Mouse (Mus musculus) neural tube, embryonic 13.5 days (tissue): ENCODE measurements at regions not wholly inside any gene's neighbourhood (a gene's known extent, or its start where the extent isn't known, plus 50 kb on each side); places are given as distances from the start of the nearest gene placed in this dataset.

Experiments
- ATAC-seq: fragments of 200-750 bp; cut with Nextera tagmentation; 2 replicates; pipeline ENCODE4 v1.8.0; 2017; ENCODE audit warnings: low read depth, mild to moderate bottlenecking, moderate TSS enrichment, moderate library complexity
- H3K27ac ChIP-seq: fragments of 300-500 bp; sonication (generic); replicated peaks from 2 replicates; pipeline ENCODE4 v1.5.1; 2015; ENCODE audit warnings: moderate library complexity, mild to moderate bottlenecking, inconsistent platforms
- H3K27me3 ChIP-seq: fragments of 300-500 bp; sonication (generic); 2 replicates; pipeline ENCODE4 v1.6.1; 2015; ENCODE audit warnings: mild to moderate bottlenecking, inconsistent platforms
- H3K36me3 ChIP-seq: fragments of 300-500 bp; sonication (generic); 2 replicates; pipeline ENCODE4 v1.6.1; 2015; ENCODE audit warnings: mild to moderate bottlenecking, inconsistent platforms
- H3K4me1 ChIP-seq: fragments of 300-500 bp; sonication (generic); replicated peaks from 2 replicates; pipeline ENCODE4 v1.6.1; 2015; ENCODE audit warnings: inconsistent platforms
- H3K4me2 ChIP-seq: fragments of 300-500 bp; sonication (generic); 2 replicates; pipeline ENCODE4 v1.6.1; 2015; ENCODE audit warnings: inconsistent platforms, mild to moderate bottlenecking, moderate library complexity
- H3K4me3 ChIP-seq: fragments of 300-500 bp; sonication (generic); 2 replicates; pipeline ENCODE4 v1.5.1; 2015; ENCODE audit warnings: mild to moderate bottlenecking, inconsistent platforms
- H3K9ac ChIP-seq: fragments of 300-500 bp; sonication (generic); 2 replicates; pipeline ENCODE4 v1.6.1; 2015; ENCODE audit warnings: moderate library complexity, mild to moderate bottlenecking, inconsistent platforms
- H3K9me3 ChIP-seq: fragments of 300-500 bp; sonication (generic); 2 replicates; pipeline ENCODE4 v1.6.1; 2016; ENCODE audit warnings: inconsistent platforms
- WGBS: fragments of 180-500 bp; shearing (Covaris S2); methylation state at CpG from one replicate; pipeline ENCODE4 v1.1.7; 2015; 5-methylcytosine and 5-hydroxymethylcytosine counted together

GRCm38 (mm10) chr2:101295678-101296368 is 328.7 kb upstream of the Rag2 start:
- H3K9me3 ChIP-seq = 0 out of 2 replicates have a peak, but pooled peaks cover 5% of the 10 kb centered on the region
- H3K36me3 ChIP-seq = no peaks in the 10 kb centered on the region
- H3K4me3 ChIP-seq = no peak overlapping the region
- ATAC-seq = no peak
- no peak overlapping the region for H3K4me2 ChIP-seq
- peaks cover 11% of the 10 kb centered on the region for H3K4me1 ChIP-seq
- H3K27me3 ChIP-seq = no peaks in the 10 kb centered on the region
- 40% methylated on average over 10 of the region's 10 CpGs for WGBS
- H3K9ac ChIP-seq = no peak overlapping the region; the same call in 1 of the 2 replicates
- peak overlapping the region; percentile 67; the same call in 1 of the 2 replicates for H3K27ac ChIP-seq

- no peak overlapping the region for H3K4me3 ChIP-seq
- 0 out of 2 replicates have a peak, but pooled peaks cover 5% of the 10 kb centered on the region for H3K9me3 ChIP-seq
- H3K9ac ChIP-seq = no peak overlapping the region
- 24% methylated on average over 3 of the region's 3 CpGs for WGBS
- H3K27me3 ChIP-seq = no peaks in the 10 kb centered on the region
- H3K4me2 ChIP-seq = no peak overlapping the region
- H3K36me3 ChIP-seq = no peaks in the 10 kb centered on the region
- peaks cover 11% of the 10 kb centered on the region for H3K4me1 ChIP-seq
- H3K27ac ChIP-seq = no peak overlapping the region
- ATAC-seq = no peak
These were observed 328.2 kb upstream of the Rag2 start for GRCm38 (mm10) chr2:101296369-101296682.

- H3K27ac ChIP-seq = 0 out of 2 replicates have a peak overlapping the region, but pooled peaks have one; percentile 49
- no peak for ATAC-seq
- H3K27me3 ChIP-seq = no peaks in the 10 kb centered on the region
- no peak overlapping the region for H3K9ac ChIP-seq
- H3K4me2 ChIP-seq = no peak overlapping the region
- no peak overlapping the region for H3K4me3 ChIP-seq
- H3K4me1 ChIP-seq = peaks cover 11% of the 10 kb centered on the region
- no peaks in the 10 kb centered on the region for H3K36me3 ChIP-seq
- 0 out of 2 replicates have a peak, but pooled peaks cover 5% of the 10 kb centered on the region for H3K9me3 ChIP-seq
These were observed 327.7 kb upstream of the Rag2 start for GRCm38 (mm10) chr2:101296778-101297177.

GRCm38 (mm10) chr2:101299126-101299525 is 325.4 kb upstream of the Rag2 start:
- 97% methylated on average over 2 of the region's 2 CpGs for WGBS
- Histone ChIP-seq H3K36me3 (no peaks in the 10 kb centered on the region), H3K4me1 (peaks cover 11% of the 10 kb centered on the region), H3K4me2 (no peak overlapping the region), H3K27me3 (no peaks in the 10 kb centered on the region), H3K9me3 (0 out of 2 replicates have a peak, but pooled peaks cover 5% of the 10 kb centered on the region), H3K27ac (no peak overlapping the region), H3K4me3 (no peak overlapping the region), H3K9ac (no peak overlapping the region)
- ATAC-seq = no peak

- H3K4me1 ChIP-seq = peaks cover 11% of the 10 kb centered on the region
- ATAC-seq = no peak
- H3K36me3 ChIP-seq = no peaks in the 10 kb centered on the region
- H3K4me2 ChIP-seq = no peak overlapping the region
- H3K4me3 ChIP-seq = no peak overlapping the region
- H3K27ac ChIP-seq = no peak overlapping the region
- 0 out of 2 replicates have a peak, but pooled peaks cover 5% of the 10 kb centered on the region for H3K9me3 ChIP-seq
- no peak overlapping the region for H3K9ac ChIP-seq
- H3K27me3 ChIP-seq = no peaks in the 10 kb centered on the region
These were observed 324.4 kb upstream of the Rag2 start for GRCm38 (mm10) chr2:101300106-101300505.

GRCm38 (mm10) chr2:101321286-101321914 is 303.1 kb upstream of the Rag2 start:
- no peak overlapping the region for H3K4me3 ChIP-seq

GRCm38 (mm10) chr2:101356709-101357108 is 267.8 kb upstream of the Rag2 start:
- 56% methylated on average over 1 of the region's 1 CpGs for WGBS
- Histone ChIP-seq H3K4me2 (no peak overlapping the region), H3K9me3 (no peaks in the 10 kb centered on the region), H3K36me3 (no peaks in the 10 kb centered on the region), H3K4me1 (no peaks in the 10 kb centered on the region), H3K27me3 (no peaks in the 10 kb centered on the region), H3K9ac (no peak overlapping the region), H3K27ac (no peak overlapping the region), H3K4me3 (no peak overlapping the region)
- no peak for ATAC-seq

More at GRCm38 (mm10) chr2:101321286-101321914, 303.1 kb upstream of the Rag2 start:
- WGBS = 63% methylated on average over 3 of the region's 3 CpGs
- H3K27me3 ChIP-seq = no peaks in the 10 kb centered on the region
- no peak overlapping the region for H3K9ac ChIP-seq
- H3K36me3 ChIP-seq = no peaks in the 10 kb centered on the region
- H3K4me2 ChIP-seq = no peak overlapping the region
- H3K27ac ChIP-seq = no peak overlapping the region
- ATAC-seq = no peak
- H3K9me3 ChIP-seq = no peaks in the 10 kb centered on the region
- no peaks in the 10 kb centered on the region; the same call in 1 of the 2 replicates for H3K4me1 ChIP-seq

- H3K4me3 ChIP-seq = no peak overlapping the region
- no peak overlapping the region for H3K27ac ChIP-seq
- WGBS = 35% methylated on average over 3 of the region's 3 CpGs
- H3K4me2 ChIP-seq = no peak overlapping the region
- H3K4me1 ChIP-seq = no peaks in the 10 kb centered on the region
- no peaks in the 10 kb centered on the region for H3K36me3 ChIP-seq
- H3K27me3 ChIP-seq = no peaks in the 10 kb centered on the region
- no peak for ATAC-seq
- no peaks in the 10 kb centered on the region for H3K9me3 ChIP-seq
- no peak overlapping the region for H3K9ac ChIP-seq
These were observed 260.3 kb upstream of the Rag2 start for GRCm38 (mm10) chr2:101364256-101364655.

GRCm38 (mm10) chr2:101368278-101368677 is 256.2 kb upstream of the Rag2 start:
- Histone ChIP-seq H3K4me3 (no peak overlapping the region), H3K27me3 (no peaks in the 10 kb centered on the region), H3K9me3 (no peaks in the 10 kb centered on the region), H3K27ac (no peak overlapping the region), H3K36me3 (no peaks in the 10 kb centered on the region), H3K4me1 (no peaks in the 10 kb centered on the region), H3K9ac (no peak overlapping the region), H3K4me2 (no peak overlapping the region)
- ATAC-seq = no peak
- WGBS = 73% methylated on average over 4 of the region's 4 CpGs

- 91% methylated on average over 6 of the region's 6 CpGs for WGBS
- H3K36me3 ChIP-seq = no peaks in the 10 kb centered on the region
- H3K27me3 ChIP-seq = no peaks in the 10 kb centered on the region
- no peak overlapping the region for H3K4me2 ChIP-seq
- no peak for ATAC-seq
- H3K9ac ChIP-seq = no peak overlapping the region
- H3K4me1 ChIP-seq = no peaks in the 10 kb centered on the region
- H3K9me3 ChIP-seq = no peaks in the 10 kb centered on the region
- no peak overlapping the region for H3K4me3 ChIP-seq
- no peak overlapping the region for H3K27ac ChIP-seq
These were observed 253.4 kb upstream of the Rag2 start for GRCm38 (mm10) chr2:101370991-101371736.

GRCm38 (mm10) chr2:101371834-101372493 is 252.6 kb upstream of the Rag2 start:
- H3K9me3 ChIP-seq = no peaks in the 10 kb centered on the region
- 84% methylated on average over 7 of the region's 7 CpGs for whole genome bisulfite sequencing
- no peak overlapping the region for H3K9ac ChIP-seq
- no peaks in the 10 kb centered on the region for H3K36me3 ChIP-seq
- H3K4me2 ChIP-seq = no peak overlapping the region
- H3K27ac ChIP-seq = no peak overlapping the region
- no peak overlapping the region for H3K4me3 ChIP-seq
- no peak for ATAC-seq
- H3K4me1 ChIP-seq = no peaks in the 10 kb centered on the region
- H3K27me3 ChIP-seq = no peaks in the 10 kb centered on the region

- H3K4me2 ChIP-seq = no peak overlapping the region
- no peak overlapping the region for H3K4me3 ChIP-seq
- no peak for ATAC-seq
- no peak overlapping the region for H3K9ac ChIP-seq
- no peaks in the 10 kb centered on the region for H3K36me3 ChIP-seq
- no peaks in the 10 kb centered on the region for H3K4me1 ChIP-seq
- H3K9me3 ChIP-seq = no peaks in the 10 kb centered on the region
- no peak overlapping the region for H3K27ac ChIP-seq
- H3K27me3 ChIP-seq = no peaks in the 10 kb centered on the region
- WGBS = 83% methylated on average over 6 of the region's 6 CpGs
These were observed 243.9 kb upstream of the Rag2 start for GRCm38 (mm10) chr2:101380595-101380994.
